Mouse (Mus musculus): ENCODE results near the gene Slc22a19.

DNA sequence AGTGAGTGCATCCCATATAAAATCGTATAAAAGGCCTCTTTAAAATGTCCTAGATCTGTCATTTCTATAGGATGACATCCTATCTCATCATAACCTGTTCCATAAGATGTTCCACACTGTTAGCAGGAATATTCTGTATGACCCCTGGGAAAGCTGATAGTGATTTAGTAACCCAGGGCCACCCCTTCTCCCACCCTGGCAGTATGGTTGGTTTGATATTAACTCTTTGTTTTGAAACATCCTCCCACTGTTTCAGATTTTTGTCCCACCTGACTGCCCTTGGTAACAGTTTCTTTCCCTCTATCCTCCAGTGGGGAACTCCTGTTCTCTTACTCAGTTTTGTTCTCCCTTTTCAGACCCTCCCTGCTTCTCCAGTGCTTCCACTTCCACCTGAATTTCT, 77.3 kb downstream of the Slc22a19 start:
- TF ChIP-seq CTCF (IDR thresholded peaks at IDR 0.05; ENCODE audit: extremely low read depth, insufficient read length, insufficient replicate concordance, low read depth, low read length) (no peak), POLR2A (IDR thresholded peaks at IDR 0.05; ENCODE audit: low read depth, low read length) (no peak)
